Mouse (Mus musculus): ENCODE data around the gene Slc17a7. TPM values are rescaled to one million over a fixed set of nuclear protein-coding genes. Genes with fewer than 3 reads are reported as not detected.

The Slc17a7 gene
- total and polyA plus RNA-seq, 3 experiments: 0.11 TPM; not detected in 2

- no peak overlapping the region for H3K9ac ChIP-seq (ENCODE audit: insufficient read depth, low read depth)
- no peaks in the 10 kb centered on the region for H3K9me3 ChIP-seq (replicated peaks; ENCODE audit: low read length)
- no peak for DNase-seq (ENCODE audit: extremely low read depth)
- H3K27me3 ChIP-seq (replicated peaks): no peaks in the 10 kb centered on the region
- peaks cover under 1 to 53% of the 10 kb centered on the region in 2 experiments for H3K36me3 ChIP-seq (replicated peaks in 1 of 2; ENCODE audit: control insufficient read depth in 1 of 2, insufficient read depth in 1 of 2, low read length in 1 of 2)
- no peak for TF ChIP-seq USF2 (conservative IDR thresholded peaks at IDR 0.05; ENCODE audit: low read depth, low read length)
- no peak for TF ChIP-seq USF1 (IDR thresholded peaks at IDR 0.05; ENCODE audit: low read depth, low read length)
- TF ChIP-seq MXI1 (IDR thresholded peaks at IDR 0.05; ENCODE audit: low read depth, low read length): no peak
- no peak for TF ChIP-seq TBP (conservative IDR thresholded peaks at IDR 0.05; ENCODE audit: low read depth, low read length)
- no peak for TF ChIP-seq MEF2A (IDR thresholded peaks at IDR 0.05; ENCODE audit: borderline replicate concordance, low read depth, low read length)
- no peak for TF ChIP-seq E2F4 (IDR thresholded peaks at IDR 0.05; ENCODE audit: insufficient replicate concordance, low read depth, low read length)
- no peak for TF ChIP-seq ZKSCAN1 (IDR thresholded peaks at IDR 0.05; ENCODE audit: borderline replicate concordance, low read depth, low read length)
- no peak for TF ChIP-seq KAT2A (IDR thresholded peaks at IDR 0.05; ENCODE audit: insufficient replicate concordance, low read length)
- no peak for TF ChIP-seq NRF1 (IDR thresholded peaks at IDR 0.05; ENCODE audit: low read depth, low read length)
- no peak for TF ChIP-seq HCFC1 (IDR thresholded peaks at IDR 0.05; ENCODE audit: low read depth, low read length)
- TF ChIP-seq MAZ (IDR thresholded peaks at IDR 0.05; ENCODE audit: low read depth, low read length): no peak
- TF ChIP-seq MYC (IDR thresholded peaks at IDR 0.05; ENCODE audit: low read depth, low read length): no peak
- no peak for TF ChIP-seq ZMIZ1 (IDR thresholded peaks at IDR 0.05; ENCODE audit: low read depth, low read length)
- TF ChIP-seq POLR2A (IDR thresholded peaks at IDR 0.05; ENCODE audit: low read depth, low read length): no peak
- TF ChIP-seq PAX5 (IDR thresholded peaks at IDR 0.05; ENCODE audit: low read length): no peak
- no peak for TF ChIP-seq CHD2 (IDR thresholded peaks at IDR 0.05; ENCODE audit: low read length)
- no peak overlapping the region for H3K27ac ChIP-seq (ENCODE audit: insufficient read depth, low read depth)
- H3K4me1 ChIP-seq (ENCODE audit: control insufficient read depth in 1 of 2, insufficient read depth in 2 of 2): peaks cover 5 to 29% of the 10 kb centered on the region in 2 experiments
- H3K4me3 ChIP-seq (replicated peaks in 1 of 3; ENCODE audit: low read depth in 2 of 3, low read length in 2 of 3, poor library complexity in 1 of 3): no peak overlapping the region
- dilution Hi-C loops (cut with MboI; ENCODE audit: extremely low pct_ligation_motif_present, extremely low pct_unique_long_range_greater_than_20kb, low sequenced_read_pairs) (no loop called here), in situ Hi-C loops (cut with MboI; ENCODE audit: low pct_ligation_motif_present, low pct_unique_long_range_greater_than_20kb, low sequenced_read_pairs) (no loop called here)
- H3K79me2 ChIP-seq (replicated peaks; ENCODE audit: control insufficient read depth, extremely low read depth, insufficient read depth, poor library complexity, severe bottlenecking): no peaks in the 10 kb centered on the region
- H3K4me2 ChIP-seq (ENCODE audit: insufficient read depth, low read depth, poor library complexity, severe bottlenecking): no peak overlapping the region
Observed at GRCm38 (mm10) chr7:45149545-45149944, 14.2 kb upstream of the Slc17a7 start.

GRCm38 (mm10) chr7:45150321-45150720, 13.4 kb upstream of the Slc17a7 start:
- H3K27me3 ChIP-seq (replicated peaks): no peaks in the 10 kb centered on the region
- H3K27ac ChIP-seq (ENCODE audit: insufficient read depth, low read depth): no peak overlapping the region
- H3K4me3 ChIP-seq (replicated peaks in 1 of 3; ENCODE audit: low read depth in 2 of 3, low read length in 2 of 3, poor library complexity in 1 of 3): no peak overlapping the region
- H3K9ac ChIP-seq (ENCODE audit: insufficient read depth, low read depth): no peak overlapping the region
- in situ Hi-C loops (cut with MboI; ENCODE audit: low pct_ligation_motif_present, low pct_unique_long_range_greater_than_20kb, low sequenced_read_pairs): no loop called here
- H3K4me1 ChIP-seq (ENCODE audit: control insufficient read depth in 1 of 2, insufficient read depth in 2 of 2): peaks cover 5 to 35% of the 10 kb centered on the region in 2 experiments
- no peaks in the 10 kb centered on the region for H3K9me3 ChIP-seq (replicated peaks; ENCODE audit: low read length)
- H3K4me2 ChIP-seq (ENCODE audit: insufficient read depth, low read depth, poor library complexity, severe bottlenecking): no peak overlapping the region
- H3K36me3 ChIP-seq (replicated peaks in 1 of 2; ENCODE audit: control insufficient read depth in 1 of 2, insufficient read depth in 1 of 2, low read length in 1 of 2): peaks cover 0 to 45% of the 10 kb centered on the region in 2 experiments
- no peaks in the 10 kb centered on the region for H3K79me2 ChIP-seq (replicated peaks; ENCODE audit: control insufficient read depth, extremely low read depth, insufficient read depth, poor library complexity, severe bottlenecking)
- DNase-seq (ENCODE audit: extremely low read depth): no peak
- no peak for TF ChIP-seq MAX (IDR thresholded peaks at IDR 0.05; ENCODE audit: low read length)
- no peak for TF ChIP-seq ZNF384 (IDR thresholded peaks at IDR 0.05; ENCODE audit: low read depth, low read length)
- TF ChIP-seq TCF12 (IDR thresholded peaks at IDR 0.05; ENCODE audit: low read depth, low read length): no peak
- no peak for TF ChIP-seq IRF4 (IDR thresholded peaks at IDR 0.05; ENCODE audit: low read depth, low read length)
- TF ChIP-seq MYC (IDR thresholded peaks at IDR 0.05; ENCODE audit: low read depth, low read length): no peak
- dilution Hi-C loops (cut with MboI; ENCODE audit: extremely low pct_ligation_motif_present, extremely low pct_unique_long_range_greater_than_20kb, low sequenced_read_pairs): no loop called here
